Mouse (Mus musculus) heart, postnatal 25 days (tissue): Measurements from ENCODE around the gene BC107364. TPM values are rescaled to one million over a fixed set of nuclear protein-coding genes. Genes with fewer than 3 reads are reported as not detected.
A peak's percentile ranks its signal among the peaks of the same experiment; 100 is the strongest.
"Not testable (repeated sequence)": the region's sequence is repeated elsewhere in the genome, so short reads cannot be mapped to it uniquely, and the experiment has no call there.

Experiments used
- DNase-seq: peaks from one replicate; pipeline ENCODE4 v3.0.0; 2022; ENCODE audit warnings: low spot score
- intact Hi-C: fragments of 180-260 bp; cut with DNase I; formaldehyde crosslinking; loops from one replicate; pipeline ENCODE4 v1.15.1; 2025
- total RNA-seq, 2 experiments: library from RNA; stranded (reverse); gene quantifications; 2 replicates each; pipeline ENCODE4 v1.2.3; 2021

Gene BC107364
- total RNA-seq, 2 experiments from 2014 or later: not detected

GRCm38 (mm10) chr3:96417850-96418815 lies 34.0 kb downstream of the BC107364 start:
- intact Hi-C loops: no loop called here
- no peak for DNase-seq

- intact Hi-C loops: no loop called here
Observed at GRCm38 (mm10) chr3:96416595-96416994, 35.5 kb downstream of the BC107364 start.

GRCm38 (mm10) chr3:96416056-96416455 lies 36.0 kb downstream of the BC107364 start:
- no peak for DNase-seq

More at GRCm38 (mm10) chr3:96416595-96416994, 35.5 kb downstream of the BC107364 start:
- no peak for DNase-seq

GRCm38 (mm10) chr3:96414951-96415327 lies 37.2 kb downstream of the BC107364 start:
- intact Hi-C loops: no loop called here
- no peak for DNase-seq

More at GRCm38 (mm10) chr3:96416056-96416455, 36.0 kb downstream of the BC107364 start:
- intact Hi-C loops: no loop called here

GRCm38 (mm10) chr3:96414126-96414950 lies 37.8 kb downstream of the BC107364 start:
- DNase-seq: peak; percentile 31
- intact Hi-C loops: no loop called here

- DNase-seq: no peak
- intact Hi-C loops: no loop called here
Observed at GRCm38 (mm10) chr3:96413581-96414125, 38.5 kb downstream of the BC107364 start.

- no peak for DNase-seq
- intact Hi-C loops: no loop called here
Observed at GRCm38 (mm10) chr3:96411821-96412220, 40.3 kb downstream of the BC107364 start.

- no peak for DNase-seq
- intact Hi-C loops: no loop called here
Observed at GRCm38 (mm10) chr3:96410966-96411365, 41.1 kb downstream of the BC107364 start.

GRCm38 (mm10) chr3:96409701-96410246 lies 42.3 kb downstream of the BC107364 start:
- DNase-seq: no peak
- intact Hi-C loops: no loop called here

GRCm38 (mm10) chr3:96408111-96408510 lies 44.0 kb downstream of the BC107364 start:
- not testable (repeated sequence) for DNase-seq

GRCm38 (mm10) chr3:96405541-96406503 lies 46.3 kb downstream of the BC107364 start:
- intact Hi-C loops: no loop called here
- no peak for DNase-seq

More at GRCm38 (mm10) chr3:96408111-96408510, 44.0 kb downstream of the BC107364 start:
- intact Hi-C loops: not testable (repeated sequence)

- no peak for DNase-seq
- intact Hi-C loops: no loop called here
Observed at GRCm38 (mm10) chr3:96405004-96405403, 47.1 kb downstream of the BC107364 start.

- intact Hi-C loops: no loop called here
- DNase-seq: no peak
Observed at GRCm38 (mm10) chr3:96404450-96404849, 47.7 kb downstream of the BC107364 start.

GRCm38 (mm10) chr3:96403016-96403415 lies 49.1 kb downstream of the BC107364 start:
- intact Hi-C loops: no loop called here
- no peak for DNase-seq

GRCm38 (mm10) chr3:96401832-96402501 lies 50.1 kb downstream of the BC107364 start:
- intact Hi-C loops: no loop called here
- DNase-seq: no peak

- DNase-seq: no peak
- intact Hi-C loops: no loop called here
Observed at GRCm38 (mm10) chr3:96401474-96401831, 50.7 kb downstream of the BC107364 start.

GRCm38 (mm10) chr3:96398911-96399310 lies 53.2 kb downstream of the BC107364 start:
- intact Hi-C loops: loop anchor here (10.0 kb wide), 1 partner anchor 64 kb away; no protein-coding TSS in a partner anchor
- DNase-seq: no peak

- intact Hi-C loops: loop anchor here (10.0 kb wide), 1 partner anchor 62 kb away; no protein-coding TSS in a partner anchor
- DNase-seq: no peak
Observed at GRCm38 (mm10) chr3:96396857-96397256, 55.2 kb downstream of the BC107364 start.
